Comparison of ENCODE assay signal across 8 mouse cellular contexts in the genomic region with DNA sequence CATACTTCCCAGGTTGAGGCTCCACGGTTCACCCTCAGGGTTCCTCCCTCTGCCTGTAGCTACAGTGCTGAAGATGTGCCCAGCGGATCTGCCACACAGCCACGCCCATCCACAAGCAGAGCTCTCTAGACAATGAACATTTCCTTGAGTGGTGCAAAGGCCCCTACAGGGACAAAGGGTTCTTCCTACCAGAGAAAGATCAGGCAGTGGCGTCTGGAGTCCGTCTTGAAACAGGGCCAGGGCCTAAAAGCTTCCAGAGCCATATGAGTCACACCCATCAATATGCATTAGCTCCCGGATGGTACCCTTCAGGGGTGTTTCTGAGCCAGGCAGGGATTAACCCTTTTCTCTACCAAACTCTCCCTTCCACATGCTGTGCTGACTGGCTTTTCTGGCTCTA. TPM values are rescaled to one million over a fixed set of nuclear protein-coding genes. Genes with fewer than 3 reads are reported as not detected.
A peak's percentile ranks its signal among the peaks of the same experiment; 100 is the strongest.
DNase-seq lines count a peak whose midpoint lies in the region; ATAC-seq and TF ChIP-seq lines count a peak whose summit lies in the region.
"Had no signal": no experiment of that assay in that cellular context is flagged by ENCODE, and none has a peak within 500 bp of the region (broad histone marks: within the 10 kb centered on the region; RNA-seq: fewer than 3 reads in every experiment).

No protein-coding gene starts in this region.

- peak; percentile 57 for DNase-seq in Patski (ENCODE audit: low read depth, low spot score)
- peak; percentile 74 for DNase-seq in brain, adult 2 months (ENCODE audit: low read depth, low spot score)
- DNase-seq in forebrain, postnatal 0 days, result peak; percentile 30
- peak; percentile 85 for DNase-seq in midbrain, embryonic 11.5 days (ENCODE audit: low spot score, missing footprints)
- no peak for DNase-seq in testis, postnatal 14 days (ENCODE audit: low spot score)
- no peak for DNase-seq in layer of hippocampus, adult 2 months (ENCODE audit: low spot score in 2 of 2)

- CTCF ChIA-PET in Patski (lab: Charles Lee), result interaction anchor here (0.7 kb wide), 1 partner anchor 8 kb away, joined by 3 read pairs; no protein-coding TSS in a partner anchor

- no peak overlapping the region for H3K4me2 ChIP-seq in forebrain, postnatal 0 days (ENCODE audit: low read depth)
- H3K4me2 ChIP-seq in intestine, embryonic 16.5 days (ENCODE audit: low read depth, low read length), result no peak overlapping the region
- no peak overlapping the region for H3K4me2 ChIP-seq in midbrain, embryonic 11.5 days
- H3K4me2 ChIP-seq: limb, embryonic 15.5 days had no signal

- TF ChIP-seq CTCF in Patski (IDR thresholded peaks at IDR 0.05), result no peak
- no peak for TF ChIP-seq CTCF in forebrain, postnatal 0 days (IDR thresholded peaks at IDR 0.05; ENCODE audit: low read depth)
- no peak for TF ChIP-seq CTCF in layer of hippocampus, adult 2 months (conservative IDR thresholded peaks at IDR 0.05)

- 16% methylated on average over 6 of the region's 6 CpGs for WGBS in forebrain, postnatal 0 days
- WGBS in intestine, embryonic 16.5 days, result 21% methylated on average over 6 of the region's 6 CpGs
- WGBS in midbrain, embryonic 11.5 days, result 17% methylated on average over 6 of the region's 6 CpGs

- no peaks in the 10 kb centered on the region for H3K9me3 ChIP-seq in forebrain, postnatal 0 days (ENCODE audit: low read length)
- no peaks in the 10 kb centered on the region for H3K9me3 ChIP-seq in intestine, embryonic 16.5 days (ENCODE audit: control insufficient read depth, low read length)
- no peaks in the 10 kb centered on the region for H3K9me3 ChIP-seq in midbrain, embryonic 11.5 days (ENCODE audit: control insufficient read depth, low read length)
- H3K9me3 ChIP-seq: limb, embryonic 15.5 days had no signal

- H3K27ac ChIP-seq in forebrain, postnatal 0 days (ENCODE audit: low read depth, low read length), result no peak overlapping the region
- peak overlapping the region; percentile 36 for H3K27ac ChIP-seq in intestine, embryonic 16.5 days (ENCODE audit: low read length)
- H3K27ac ChIP-seq in midbrain, embryonic 11.5 days (ENCODE audit: low read depth, low read length), result peak overlapping the region; percentile 40
- H3K27ac ChIP-seq in layer of hippocampus, adult 2 months, result no peak overlapping the region

- H3K9ac ChIP-seq in forebrain, postnatal 0 days, result no peak overlapping the region
- H3K9ac ChIP-seq in intestine, embryonic 16.5 days (ENCODE audit: low read depth, low read length), result no peak overlapping the region
- H3K9ac ChIP-seq in midbrain, embryonic 11.5 days (ENCODE audit: low read length), result no peak overlapping the region
- H3K9ac ChIP-seq: limb, embryonic 15.5 days had no signal

- in situ Hi-C loops in Patski (cut with MboI; ENCODE audit: low pct_unique_long_range_greater_than_20kb), result no loop called here

- ATAC-seq in Patski, result peak; percentile 74
- ATAC-seq in forebrain, postnatal 0 days, result peak; percentile 64
- ATAC-seq in intestine, embryonic 16.5 days, result peak; percentile 73
- peak; percentile 46; the same call in 1 of the 2 replicates for ATAC-seq in midbrain, embryonic 11.5 days (ENCODE audit: low FRiP score)

- no peaks in the 10 kb centered on the region for H3K27me3 ChIP-seq in Patski
- no peaks in the 10 kb centered on the region for H3K27me3 ChIP-seq in forebrain, postnatal 0 days (ENCODE audit: insufficient read depth, low read length)
- H3K27me3 ChIP-seq in intestine, embryonic 16.5 days (replicated peaks; ENCODE audit: control insufficient read depth, insufficient read depth, low read length), result no peaks in the 10 kb centered on the region
- no peaks in the 10 kb centered on the region for H3K27me3 ChIP-seq in midbrain, embryonic 11.5 days (ENCODE audit: control insufficient read depth, insufficient read depth, low read length)
- H3K27me3 ChIP-seq: limb, embryonic 15.5 days had no signal

- H3K4me3 ChIP-seq in forebrain, postnatal 0 days (ENCODE audit: low read depth, low read length), result no peak overlapping the region
- no peak overlapping the region for H3K4me3 ChIP-seq in intestine, embryonic 16.5 days (ENCODE audit: low read length)
- no peak overlapping the region for H3K4me3 ChIP-seq in midbrain, embryonic 11.5 days (ENCODE audit: low read depth, low read length)
- H3K4me3 ChIP-seq in layer of hippocampus, adult 2 months, result no peak overlapping the region
- H3K4me3 ChIP-seq: limb, embryonic 15.5 days had no signal

- no peaks in the 10 kb centered on the region for H3K36me3 ChIP-seq in forebrain, postnatal 0 days (ENCODE audit: insufficient read depth)
- no peaks in the 10 kb centered on the region for H3K36me3 ChIP-seq in intestine, embryonic 16.5 days (ENCODE audit: control insufficient read depth, insufficient read depth, low read length)
- H3K36me3 ChIP-seq in midbrain, embryonic 11.5 days (ENCODE audit: control insufficient read depth, insufficient read depth, low read length), result no peaks in the 10 kb centered on the region
- H3K36me3 ChIP-seq: limb, embryonic 15.5 days had no signal

- POLR2A ChIA-PET in Patski (lab: Charles Lee), result interaction anchor here (0.8 kb wide), 1 partner anchor 16 kb away, joined by 3 read pairs; no protein-coding TSS in a partner anchor

- H3K4me1 ChIP-seq in forebrain, postnatal 0 days (ENCODE audit: insufficient read depth), result no peaks in the 10 kb centered on the region
- H3K4me1 ChIP-seq in intestine, embryonic 16.5 days (ENCODE audit: control insufficient read depth, insufficient read depth, low read length), result peaks cover 25% of the 10 kb centered on the region
- H3K4me1 ChIP-seq in midbrain, embryonic 11.5 days (ENCODE audit: control insufficient read depth, insufficient read depth, low read length), result peaks cover 10% of the 10 kb centered on the region

RNA-seq across cellular contexts. Expression of a gene that starts 59.1 kb away (rescaled TPM):
- polyA plus RNA-seq in Patski (2021), result 31.4 TPM
- 32.9 and 40.4 TPM in 2 replicates for total RNA-seq in forebrain, postnatal 0 days (2014; rRNA removed)
- polyA plus RNA-seq in forebrain, postnatal 0 days (2015; fragmentation: Nextera tagmentation; extraction: Ambion mirVana), result 74.7 and 78.6 TPM in 2 replicates
- polyA plus RNA-seq in intestine, embryonic 16.5 days (2015; fragmentation: Nextera tagmentation; extraction: Ambion mirVana), result 42.1 and 44.1 TPM in 2 replicates
- 34.4 and 41.5 TPM in 2 replicates for polyA plus RNA-seq in midbrain, embryonic 11.5 days (2014; fragmentation: Nextera tagmentation; extraction: Ambion mirVana)
- 10 to 100 TPM; 57.6 to 63.9 TPM for total RNA-seq in layer of hippocampus, adult 2 months (2021)

Comparison
In these comparisons a context has a peak if more than half of its experiments do, and no peak if none do; other contexts are left out.
1. DNase-seq: peak in Patski (single experiment), brain, adult 2 months (single experiment), forebrain, postnatal 0 days (single experiment) and midbrain, embryonic 11.5 days (single experiment); none in testis, postnatal 14 days (single experiment) and layer of hippocampus, adult 2 months (0 of 2).
2. H3K27ac ChIP-seq: peak in intestine, embryonic 16.5 days (single experiment) and midbrain, embryonic 11.5 days (single experiment); none in forebrain, postnatal 0 days (single experiment) and layer of hippocampus, adult 2 months (single experiment).
3. Peak in every context shown above with its lines, with median percentiles within 50 percentile points of each other: ATAC-seq.